ENCODE assay signal across 8 mouse cellular contexts in genomic region chr17:25941511-25942241, GRCm38 (mm10). TPM values are rescaled to one million over a fixed set of nuclear protein-coding genes. Genes with fewer than 3 reads are reported as not detected.
DNase-seq lines count a peak whose midpoint lies in the region; ATAC-seq and TF ChIP-seq lines count a peak whose summit lies in the region.

No protein-coding gene starts in this region.

- ATAC-seq in erythroblast, adult 5-6 weeks (replicated peaks; ENCODE audit: low FRiP score, poor library complexity, severe bottlenecking), result no peak
- ATAC-seq in common myeloid progenitor, adult 5-6 weeks (replicated peaks; ENCODE audit: low read depth, poor library complexity, severe bottlenecking), result peak; percentile 67
- ATAC-seq in intestine, embryonic 15.5 days, result peak; percentile 80
- ATAC-seq in limb, embryonic 14.5 days (ENCODE audit: low FRiP score, low read depth), result peak; percentile 77
- ATAC-seq in midbrain, embryonic 16.5 days, result peak; percentile 65

- peak overlapping the region; percentile 95 for H3K9ac ChIP-seq in intestine, embryonic 15.5 days
- peak overlapping the region; percentile 95 for H3K9ac ChIP-seq in limb, embryonic 14.5 days (ENCODE audit: low read depth, low read length, severe bottlenecking)
- H3K9ac ChIP-seq in midbrain, embryonic 16.5 days (ENCODE audit: low read depth, low read length), result peak overlapping the region; percentile 99

- no peaks in the 10 kb centered on the region; the same call in 1 of the 2 replicates for H3K27me3 ChIP-seq in erythroblast, embryonic 14.5 days (ENCODE audit: control insufficient read depth)
- no peaks in the 10 kb centered on the region for H3K27me3 ChIP-seq in intestine, embryonic 15.5 days (replicated peaks)
- H3K27me3 ChIP-seq in limb, embryonic 14.5 days (ENCODE audit: control insufficient read depth, insufficient read depth, low read length), result no peaks in the 10 kb centered on the region
- no peaks in the 10 kb centered on the region for H3K27me3 ChIP-seq in midbrain, embryonic 16.5 days (ENCODE audit: control insufficient read depth, insufficient read depth, low read depth, low read length)
- H3K27me3 ChIP-seq in spleen, adult 2 months (ENCODE audit: control insufficient read depth, insufficient read depth, low read length), result no peaks in the 10 kb centered on the region

- TF ChIP-seq CTCF in spleen, adult 2 months (IDR thresholded peaks at IDR 0.05; ENCODE audit: extremely low read depth, insufficient read depth, insufficient read length, insufficient replicate concordance), result no peak

- peaks cover 82% of the 10 kb centered on the region for H3K36me3 ChIP-seq in erythroblast, embryonic 14.5 days (ENCODE audit: control insufficient read depth)
- H3K36me3 ChIP-seq in intestine, embryonic 15.5 days, result peaks cover 13% of the 10 kb centered on the region; the same call in 1 of the 2 replicates
- H3K36me3 ChIP-seq in limb, embryonic 14.5 days (ENCODE audit: control insufficient read depth, insufficient read depth, low read length), result peaks cover 6% of the 10 kb centered on the region
- no peaks in the 10 kb centered on the region for H3K36me3 ChIP-seq in midbrain, embryonic 16.5 days (ENCODE audit: control insufficient read depth, insufficient read depth, low read length)
- H3K36me3 ChIP-seq in spleen, adult 2 months (ENCODE audit: control insufficient read depth, insufficient read depth, low read length), result peaks cover 6% of the 10 kb centered on the region

- peak; percentile 73 to 79 for DNase-seq in gastrocnemius, postnatal 36 days
- DNase-seq in limb, embryonic 14.5 days (ENCODE audit: low spot score), result peak; percentile 49
- peak; percentile 50 to 66 for DNase-seq in spleen, adult 2 months (ENCODE audit: low read depth in 1 of 2, low spot score in 2 of 2)

- H3K4me3 ChIP-seq in erythroblast, embryonic 14.5 days (replicated peaks), result peak overlapping the region; percentile 81
- peak overlapping the region; percentile 80 for H3K4me3 ChIP-seq in intestine, embryonic 15.5 days (replicated peaks)
- H3K4me3 ChIP-seq in limb, embryonic 14.5 days (replicated peaks; ENCODE audit: low read length), result peak overlapping the region; percentile 73
- peak overlapping the region; percentile 91 for H3K4me3 ChIP-seq in midbrain, embryonic 16.5 days (ENCODE audit: low read depth, low read length)
- H3K4me3 ChIP-seq in spleen, adult 2 months (ENCODE audit: extremely low read depth, insufficient read depth, insufficient read length), result peak overlapping the region; percentile 92

- H3K4me2 ChIP-seq in intestine, embryonic 15.5 days (replicated peaks), result peak overlapping the region; percentile 76
- peak overlapping the region; percentile 52 for H3K4me2 ChIP-seq in limb, embryonic 14.5 days (replicated peaks; ENCODE audit: low read depth, low read length, severe bottlenecking)
- peak overlapping the region; percentile 85 for H3K4me2 ChIP-seq in midbrain, embryonic 16.5 days (ENCODE audit: low read length)

- intact Hi-C loops in gastrocnemius, postnatal 36 days (cut with DNase I), result no loop called here

- no peaks in the 10 kb centered on the region for H3K9me3 ChIP-seq in erythroblast, embryonic 14.5 days (ENCODE audit: control insufficient read depth, low read length)
- no peaks in the 10 kb centered on the region for H3K9me3 ChIP-seq in intestine, embryonic 15.5 days
- H3K9me3 ChIP-seq in limb, embryonic 14.5 days (ENCODE audit: control insufficient read depth, low read length), result no peaks in the 10 kb centered on the region
- H3K9me3 ChIP-seq in midbrain, embryonic 16.5 days (replicated peaks; ENCODE audit: control insufficient read depth, low read length, poor library complexity, severe bottlenecking), result no peaks in the 10 kb centered on the region

- WGBS in intestine, embryonic 15.5 days, result 3% methylated on average over 54 of the region's 54 CpGs
- WGBS in limb, embryonic 14.5 days, result 3% methylated on average over 45 of the region's 54 CpGs
- 3% methylated on average over 54 of the region's 54 CpGs for WGBS in midbrain, embryonic 16.5 days
- 3% methylated on average over 54 of the region's 54 CpGs for WGBS in spleen, adult 2 months

- TF ChIP-seq POLR2A in limb, embryonic 14.5 days (IDR thresholded peaks at IDR 0.05; ENCODE audit: borderline replicate concordance, extremely low read depth, insufficient read depth, insufficient read length), result peak; percentile 52; the same call in 1 of the 2 replicates
- peak; percentile 62 for TF ChIP-seq POLR2A in spleen, adult 2 months (IDR thresholded peaks at IDR 0.05; ENCODE audit: low read depth, low read length)

- peaks cover 80% of the 10 kb centered on the region for H3K4me1 ChIP-seq in erythroblast, embryonic 14.5 days (ENCODE audit: control insufficient read depth)
- H3K4me1 ChIP-seq in intestine, embryonic 15.5 days (replicated peaks), result peaks cover 14% of the 10 kb centered on the region
- peaks cover 12% of the 10 kb centered on the region for H3K4me1 ChIP-seq in limb, embryonic 14.5 days (ENCODE audit: control insufficient read depth, insufficient read depth, low read length)
- H3K4me1 ChIP-seq in midbrain, embryonic 16.5 days (ENCODE audit: control insufficient read depth, insufficient read depth, low read length), result peaks cover 14% of the 10 kb centered on the region
- H3K4me1 ChIP-seq in spleen, adult 2 months (ENCODE audit: control insufficient read depth, insufficient read depth, insufficient read length), result peaks cover 9% of the 10 kb centered on the region; the same call in 1 of the 2 replicates

- peak overlapping the region; percentile 82 for H3K27ac ChIP-seq in intestine, embryonic 15.5 days
- H3K27ac ChIP-seq in limb, embryonic 14.5 days (replicated peaks; ENCODE audit: low read depth, low read length), result peak overlapping the region; percentile 89
- H3K27ac ChIP-seq in midbrain, embryonic 16.5 days (ENCODE audit: low read length), result peak overlapping the region; percentile 83
- peak overlapping the region; percentile 78 for H3K27ac ChIP-seq in spleen, adult 2 months (ENCODE audit: insufficient read depth, low read length)

RNA-seq across cellular contexts. Expression of gene Pigq, which starts 3.1 kb away (rescaled TPM):
- 164 and 218 TPM in 2 replicates for polyA plus RNA-seq in erythroblast, embryonic 14.5 days (2012)
- total RNA-seq in erythroblast, adult 5-6 weeks (2015; ENCODE audit: low replicate concordance), result 1,336 and 1,664 TPM in 2 replicates
- total RNA-seq in erythroblast, adult 5-6 weeks (2017; ENCODE audit: low replicate concordance), result 1,480 and 1,728 TPM in 2 replicates
- 50.4 and 62.4 TPM in 2 replicates for total RNA-seq in common myeloid progenitor, adult 5-6 weeks (2017)
- 10 to 100 TPM; 24.1 to 27.4 TPM for total RNA-seq in gastrocnemius, postnatal 36 days (2021)
- 52.1 and 56.4 TPM in 2 replicates for polyA plus RNA-seq in intestine, embryonic 15.5 days (2015; fragmentation: Nextera tagmentation; extraction: Ambion mirVana)
- polyA plus RNA-seq in limb, embryonic 14.5 days (2012; rRNA removed), result 95.4 and 141 TPM in 2 replicates
- polyA plus RNA-seq in limb, embryonic 14.5 days (2014; fragmentation: Nextera tagmentation; extraction: Ambion mirVana), result 48.7 and 48.8 TPM in 2 replicates
- 71.3 and 85.3 TPM in 2 replicates for polyA plus RNA-seq in midbrain, embryonic 16.5 days (2015; fragmentation: Nextera tagmentation; extraction: Ambion mirVana)
- polyA plus RNA-seq in spleen, adult 2 months (2012; rRNA removed), result 203 and 239 TPM in 2 replicates

RNA-seq across cellular contexts. Expression of gene Nhlrc4, which starts 3.1 kb away (rescaled TPM):
- polyA plus RNA-seq in erythroblast, embryonic 14.5 days (2012), result 2.9 and 3.4 TPM in 2 replicates
- total RNA-seq in erythroblast, adult 5-6 weeks (2015; ENCODE audit: low replicate concordance), result 49.2 and 66.7 TPM in 2 replicates
- 40.7 and 62.0 TPM in 2 replicates for total RNA-seq in erythroblast, adult 5-6 weeks (2017; ENCODE audit: low replicate concordance)
- total RNA-seq in common myeloid progenitor, adult 5-6 weeks (2017), result not detected in 2 replicates
- total RNA-seq in gastrocnemius, postnatal 36 days (2021), result not detected
- polyA plus RNA-seq in intestine, embryonic 15.5 days (2015; fragmentation: Nextera tagmentation; extraction: Ambion mirVana), result 0.10 and 0.46 TPM in 2 replicates
- polyA plus RNA-seq in limb, embryonic 14.5 days (2012; rRNA removed), result 0.10 TPM in 2 replicates
- polyA plus RNA-seq in limb, embryonic 14.5 days (2014; fragmentation: Nextera tagmentation; extraction: Ambion mirVana), result not detected in 2 replicates
- polyA plus RNA-seq in midbrain, embryonic 16.5 days (2015; fragmentation: Nextera tagmentation; extraction: Ambion mirVana), result 0.16 and 0.78 TPM in 2 replicates
- 4.3 and 4.7 TPM in 2 replicates for polyA plus RNA-seq in spleen, adult 2 months (2012; rRNA removed)

RNA-seq across cellular contexts. Expression of gene A930017K11Rik, which starts 10.7 kb away (rescaled TPM):
- polyA plus RNA-seq in erythroblast, embryonic 14.5 days (2012), result 0.25 TPM in 2 replicates
- not detected in 2 replicates for total RNA-seq in erythroblast, adult 5-6 weeks (2015; ENCODE audit: low replicate concordance)
- not detected in 2 replicates for total RNA-seq in erythroblast, adult 5-6 weeks (2017; ENCODE audit: low replicate concordance)
- not detected in 2 replicates for total RNA-seq in common myeloid progenitor, adult 5-6 weeks (2017)
- total RNA-seq in gastrocnemius, postnatal 36 days (2021), result not detected
- 0.20 and 0.28 TPM in 2 replicates for polyA plus RNA-seq in intestine, embryonic 15.5 days (2015; fragmentation: Nextera tagmentation; extraction: Ambion mirVana)
- polyA plus RNA-seq in limb, embryonic 14.5 days (2012; rRNA removed), result 0.25 and 0.26 TPM in 2 replicates
- polyA plus RNA-seq in limb, embryonic 14.5 days (2014; fragmentation: Nextera tagmentation; extraction: Ambion mirVana), result 0.23 and 0.35 TPM in 2 replicates
- polyA plus RNA-seq in midbrain, embryonic 16.5 days (2015; fragmentation: Nextera tagmentation; extraction: Ambion mirVana), result 2.8 and 3.1 TPM in 2 replicates
- polyA plus RNA-seq in spleen, adult 2 months (2012; rRNA removed), result not detected in 2 replicates

RNA-seq across cellular contexts. Expression of gene Rab40c, which starts 22.1 kb away (rescaled TPM):
- 0.68 and 1.0 TPM in 2 replicates for polyA plus RNA-seq in erythroblast, embryonic 14.5 days (2012)
- 2.3 and 6.7 TPM in 2 replicates for total RNA-seq in erythroblast, adult 5-6 weeks (2015; ENCODE audit: low replicate concordance)
- 1.2 and 1.5 TPM in 2 replicates for total RNA-seq in erythroblast, adult 5-6 weeks (2017; ENCODE audit: low replicate concordance)
- total RNA-seq in common myeloid progenitor, adult 5-6 weeks (2017), result 1.0 and 7.0 TPM in 2 replicates
- total RNA-seq in gastrocnemius, postnatal 36 days (2021), result 10 to 100 TPM in 1 of 2 experiments, 1 to 10 TPM in 1; 8.5 to 10.8 TPM
- polyA plus RNA-seq in intestine, embryonic 15.5 days (2015; fragmentation: Nextera tagmentation; extraction: Ambion mirVana), result 21.4 and 24.9 TPM in 2 replicates
- polyA plus RNA-seq in limb, embryonic 14.5 days (2012; rRNA removed), result 53.3 and 73.6 TPM in 2 replicates
- 20.8 and 23.2 TPM in 2 replicates for polyA plus RNA-seq in limb, embryonic 14.5 days (2014; fragmentation: Nextera tagmentation; extraction: Ambion mirVana)
- 50.9 and 52.2 TPM in 2 replicates for polyA plus RNA-seq in midbrain, embryonic 16.5 days (2015; fragmentation: Nextera tagmentation; extraction: Ambion mirVana)
- polyA plus RNA-seq in spleen, adult 2 months (2012; rRNA removed), result 26.8 and 31.6 TPM in 2 replicates

RNA-seq across cellular contexts. Expression of gene Capn15, which starts 43.9 kb away (rescaled TPM):
- 6.2 and 6.3 TPM in 2 replicates for polyA plus RNA-seq in erythroblast, embryonic 14.5 days (2012)
- total RNA-seq in erythroblast, adult 5-6 weeks (2015; ENCODE audit: low replicate concordance), result 1.2 and 1.5 TPM in 2 replicates
- total RNA-seq in erythroblast, adult 5-6 weeks (2017; ENCODE audit: low replicate concordance), result 1.4 and 2.4 TPM in 2 replicates
- 4.1 and 4.6 TPM in 2 replicates for total RNA-seq in common myeloid progenitor, adult 5-6 weeks (2017)
- total RNA-seq in gastrocnemius, postnatal 36 days (2021), result 1 to 10 TPM; 5.4 to 6.5 TPM
- polyA plus RNA-seq in intestine, embryonic 15.5 days (2015; fragmentation: Nextera tagmentation; extraction: Ambion mirVana), result 18.5 and 25.1 TPM in 2 replicates
- 50.1 and 70.4 TPM in 2 replicates for polyA plus RNA-seq in limb, embryonic 14.5 days (2012; rRNA removed)
- 31.0 and 31.2 TPM in 2 replicates for polyA plus RNA-seq in limb, embryonic 14.5 days (2014; fragmentation: Nextera tagmentation; extraction: Ambion mirVana)
- 20.6 and 20.8 TPM in 2 replicates for polyA plus RNA-seq in midbrain, embryonic 16.5 days (2015; fragmentation: Nextera tagmentation; extraction: Ambion mirVana)
- polyA plus RNA-seq in spleen, adult 2 months (2012; rRNA removed), result 35.0 and 45.9 TPM in 2 replicates
